17 mouse cellular contexts compared by ENCODE assay signal in the genomic region with DNA sequence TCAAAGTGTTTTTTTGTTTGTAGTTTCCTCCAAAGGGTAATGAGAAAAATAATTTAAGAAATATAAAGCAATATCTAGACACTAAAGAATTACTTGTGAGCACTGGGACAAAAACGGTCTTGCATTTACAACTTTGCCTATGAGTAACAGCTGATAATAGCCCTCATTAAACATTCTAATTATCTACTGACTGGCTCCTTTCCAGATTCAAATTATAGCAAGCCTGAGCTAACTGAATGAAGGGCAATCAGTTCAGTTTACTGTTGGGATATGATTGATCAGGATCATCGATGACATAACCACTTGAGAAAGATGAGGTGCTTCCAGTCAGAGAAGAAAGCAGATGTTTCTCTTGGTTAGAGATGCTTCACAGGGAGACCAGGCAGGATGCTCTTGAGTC.
"Had no signal": no experiment of that assay in that cellular context is flagged by ENCODE, and none has a peak within 500 bp of the region (broad histone marks: within the 10 kb centered on the region; RNA-seq: fewer than 3 reads in every experiment).

No protein-coding gene starts in this region.

- H3K9me3 ChIP-seq: limb, embryonic 12.5 days; liver, embryonic 13.5 days; lung, embryonic 15.5 days; stomach, embryonic 15.5 days had no signal

- DNase-seq: kidney, adult 18-20 months; kidney, postnatal 10 days; kidney, postnatal 4 days; liver; liver, embryonic 13.5 days; liver, postnatal 0 days; lung, postnatal 14 days; right cerebral cortex, postnatal 14 days; thymus, adult 2 months; thymus, postnatal 25 days had no signal

- ATAC-seq: liver, postnatal 0 days had no signal

- H3K4me1 ChIP-seq: limb, embryonic 12.5 days; liver, embryonic 13.5 days; lung, embryonic 15.5 days; stomach, embryonic 15.5 days had no signal

- H3K4me2 ChIP-seq: limb, embryonic 12.5 days; liver, embryonic 13.5 days; lung, embryonic 15.5 days; midbrain, embryonic 11.5 days; stomach, embryonic 15.5 days had no signal

- H3K4me3 ChIP-seq: layer of hippocampus, adult 2 months; limb, embryonic 12.5 days; liver, embryonic 13.5 days; lung, embryonic 15.5 days; megakaryocyte, embryonic 14.5 days; stomach, embryonic 15.5 days had no signal

- H3K27me3 ChIP-seq: limb, embryonic 12.5 days; lung, embryonic 15.5 days; megakaryocyte, embryonic 14.5 days; stomach, embryonic 15.5 days had no signal

- H3K9ac ChIP-seq: limb, embryonic 12.5 days; liver, embryonic 13.5 days; liver, postnatal 0 days; lung, embryonic 15.5 days; stomach, embryonic 15.5 days had no signal

- H3K27ac ChIP-seq: layer of hippocampus, adult 2 months; limb, embryonic 12.5 days; liver, embryonic 13.5 days; lung, embryonic 15.5 days; macrophage; stomach, embryonic 15.5 days had no signal

- H3K36me3 ChIP-seq: limb, embryonic 12.5 days; liver, embryonic 13.5 days; lung, embryonic 15.5 days; stomach, embryonic 15.5 days had no signal
